Mouse (Mus musculus): ENCODE results near the gene Notch1. TPM values are rescaled to one million over a fixed set of nuclear protein-coding genes. Genes with fewer than 3 reads are reported as not detected.

The Notch1 gene
- polyA plus RNA-seq, 1 experiment from 2014 or later: 47.5 TPM

DNA sequence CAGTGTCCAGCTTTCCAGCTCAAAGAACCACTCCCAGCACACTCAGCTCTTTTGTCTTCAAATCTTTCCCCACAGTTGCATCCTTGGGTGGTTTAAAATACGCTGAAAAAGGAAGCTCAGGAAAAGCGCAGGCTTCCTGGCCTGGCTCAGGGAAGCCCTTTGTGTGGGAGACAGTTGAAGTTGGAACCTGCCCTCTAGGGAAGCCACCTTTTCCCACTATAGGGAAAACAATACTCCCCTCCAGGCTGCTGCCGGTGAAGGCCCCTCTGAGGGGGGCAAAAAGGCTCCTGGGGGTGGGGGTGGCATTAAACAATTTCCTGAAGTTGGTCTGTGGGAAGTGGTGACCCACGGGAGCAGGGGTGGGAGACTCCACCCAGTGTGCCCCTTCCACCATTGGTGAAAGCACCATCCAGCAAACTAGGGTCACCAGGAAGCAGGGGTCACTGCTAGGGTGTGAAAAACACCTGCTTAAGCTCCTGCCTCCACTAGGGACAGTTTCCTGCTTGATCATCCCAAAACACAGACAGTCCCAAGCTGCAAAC, 25.6 kb downstream of the Notch1 start:
- Histone ChIP-seq H3K9me3 (ENCODE audit: control insufficient read depth, low read length) (no peaks in the 10 kb centered on the region), H3K27me3 (ENCODE audit: control insufficient read depth, insufficient read depth, low read length) (no peaks in the 10 kb centered on the region), H3K9ac (ENCODE audit: low read length) (peak overlapping the region; percentile 38), H3K4me1 (ENCODE audit: control insufficient read depth, insufficient read depth, low read length) (peaks cover 94% of the 10 kb centered on the region), H3K4me2 (0 out of 2 replicates have a peak overlapping the region, but pooled peaks have one; percentile 11), H3K27ac (ENCODE audit: low read depth, low read length) (peak overlapping the region; percentile 100), H3K4me3 (ENCODE audit: low read depth, low read length) (no peak overlapping the region), H3K36me3 (ENCODE audit: control insufficient read depth, insufficient read depth, low read length) (peaks cover 4% of the 10 kb centered on the region; the same call in 1 of the 2 replicates)
- no peak for ATAC-seq (ENCODE audit: low FRiP score)
- WGBS: 25% methylated on average over 4 of the region's 4 CpGs
- peak; percentile 87 for DNase-seq (ENCODE audit: low spot score, missing footprints)

DNA sequence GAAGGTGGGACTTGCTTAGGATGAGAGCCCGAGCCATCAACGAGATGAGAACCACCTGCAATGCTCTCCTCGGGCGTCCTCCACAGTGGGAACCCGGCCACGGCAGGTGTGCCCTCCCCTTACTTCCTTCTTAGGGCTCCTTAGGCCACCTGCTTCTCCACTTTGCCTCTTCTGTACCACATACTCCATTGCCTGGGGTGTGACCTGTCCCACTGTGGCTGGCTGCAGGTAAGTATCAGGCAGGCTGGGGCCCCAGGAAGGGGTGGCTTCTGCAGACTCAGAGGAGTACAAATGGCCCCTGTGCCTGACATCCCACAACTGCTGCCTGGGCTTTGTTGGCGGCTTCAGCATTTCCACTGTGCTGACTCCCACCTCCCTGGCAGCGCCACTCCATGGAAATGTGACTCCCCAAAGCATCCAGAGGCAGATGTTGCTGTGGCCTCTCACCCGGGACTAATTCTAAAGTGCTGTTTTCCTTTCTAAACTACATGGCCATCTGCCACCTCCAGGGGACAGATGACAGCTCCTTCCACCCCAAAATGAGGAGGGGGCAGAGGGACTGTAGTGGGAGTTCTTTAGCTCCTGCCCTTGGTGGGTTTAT, 27.8 kb downstream of the Notch1 start:
- Histone ChIP-seq H3K36me3 (ENCODE audit: control insufficient read depth, insufficient read depth, low read length) (peaks cover 11% of the 10 kb centered on the region), H3K4me1 (ENCODE audit: control insufficient read depth, insufficient read depth, low read length) (peaks cover 98% of the 10 kb centered on the region), H3K27me3 (ENCODE audit: control insufficient read depth, insufficient read depth, low read length) (no peaks in the 10 kb centered on the region), H3K4me3 (ENCODE audit: low read depth, low read length) (0 out of 2 replicates have a peak overlapping the region, but pooled peaks have one; percentile 19), H3K9me3 (ENCODE audit: control insufficient read depth, low read length) (no peaks in the 10 kb centered on the region), H3K4me2 (peak overlapping the region; percentile 47), H3K9ac (ENCODE audit: low read length) (peak overlapping the region; percentile 60), H3K27ac (ENCODE audit: low read depth, low read length) (peak overlapping the region; percentile 100)
- 58% methylated on average over 9 of the region's 9 CpGs for WGBS
- DNase-seq (ENCODE audit: low spot score, missing footprints) (peak; percentile 88), ATAC-seq (ENCODE audit: low FRiP score) (0 out of 2 replicates have a peak, but pooled peaks have one; percentile 8)

DNA sequence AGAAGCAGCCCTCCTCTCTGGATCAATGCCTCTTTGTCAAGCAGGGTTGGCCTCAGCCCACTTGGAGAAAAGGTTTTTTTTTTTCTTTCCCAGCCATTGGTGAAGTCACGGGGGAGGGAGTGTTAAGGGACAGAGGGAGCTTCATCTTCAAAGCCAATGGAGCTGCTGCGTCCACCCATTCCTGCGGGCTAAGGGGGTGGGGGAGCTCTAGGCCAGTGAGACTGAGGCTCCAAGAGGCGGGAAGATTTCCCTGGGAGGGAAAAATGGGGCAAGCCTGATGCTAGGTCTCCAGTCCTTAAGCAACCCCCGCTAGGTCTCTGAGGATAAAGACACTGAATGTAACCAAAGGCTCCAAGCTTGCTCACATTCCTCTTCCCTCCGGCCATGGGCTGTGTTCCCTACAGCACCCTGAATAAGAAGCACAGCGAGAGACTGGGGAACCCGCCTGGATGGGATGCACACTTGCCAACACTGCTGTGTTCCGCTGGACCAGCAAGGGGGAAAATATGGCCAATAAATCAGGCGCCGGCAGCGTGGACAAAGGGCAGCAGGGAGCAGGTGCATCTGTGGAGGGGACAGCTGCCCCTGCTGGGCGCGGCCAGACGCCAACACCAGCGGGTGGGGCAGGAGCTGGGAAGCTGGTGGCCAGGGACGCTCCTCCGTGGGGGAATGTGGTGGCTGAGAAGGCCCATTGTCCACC, 29.0 kb downstream of the Notch1 start:
- H3K4me2 ChIP-seq: peak overlapping the region; percentile 47
- H3K27ac ChIP-seq (ENCODE audit: low read depth, low read length): peak overlapping the region; percentile 100
- ATAC-seq (ENCODE audit: low FRiP score): peak; percentile 63
- WGBS: 14% methylated on average over 18 of the region's 18 CpGs
- no peaks in the 10 kb centered on the region for H3K27me3 ChIP-seq (ENCODE audit: control insufficient read depth, insufficient read depth, low read length)
- DNase-seq (ENCODE audit: low spot score, missing footprints): peak; percentile 96
- H3K4me1 ChIP-seq (ENCODE audit: control insufficient read depth, insufficient read depth, low read length): peaks cover 87% of the 10 kb centered on the region
- no peaks in the 10 kb centered on the region for H3K9me3 ChIP-seq (ENCODE audit: control insufficient read depth, low read length)
- H3K36me3 ChIP-seq (ENCODE audit: control insufficient read depth, insufficient read depth, low read length): peaks cover 17% of the 10 kb centered on the region
- peak overlapping the region; percentile 60 for H3K9ac ChIP-seq (ENCODE audit: low read length)
- H3K4me3 ChIP-seq (ENCODE audit: low read depth, low read length): peak overlapping the region; percentile 19

DNA sequence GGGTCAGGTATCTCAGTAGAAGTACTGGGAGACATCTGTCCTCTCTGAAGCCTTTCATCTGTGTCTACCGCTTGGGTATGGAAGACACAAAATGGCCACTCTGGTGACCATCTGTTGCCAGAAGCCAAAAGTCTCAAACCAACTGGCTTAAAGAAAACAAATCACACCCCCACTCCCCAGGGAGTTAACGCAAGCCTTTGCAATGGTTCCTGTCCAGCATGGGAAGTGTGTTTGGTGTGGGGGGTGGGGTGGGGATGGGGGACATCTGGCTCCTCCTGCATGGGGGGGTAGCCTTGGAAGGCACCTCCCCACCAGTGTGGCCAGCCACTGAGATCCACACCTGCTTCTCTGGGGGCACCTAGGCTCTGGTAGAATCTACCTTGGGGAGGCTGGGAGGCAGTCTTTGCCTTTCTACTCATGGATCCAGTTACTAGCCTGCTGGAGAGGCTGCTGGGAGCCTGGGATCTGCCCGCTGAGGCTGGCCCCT, 29.6 kb downstream of the Notch1 start:
- Histone ChIP-seq H3K27me3 (ENCODE audit: control insufficient read depth, insufficient read depth, low read length) (no peaks in the 10 kb centered on the region), H3K9ac (ENCODE audit: low read length) (peak overlapping the region; percentile 60), H3K4me2 (peak overlapping the region; percentile 47), H3K36me3 (ENCODE audit: control insufficient read depth, insufficient read depth, low read length) (peaks cover 21% of the 10 kb centered on the region), H3K4me1 (ENCODE audit: control insufficient read depth, insufficient read depth, low read length) (peaks cover 81% of the 10 kb centered on the region), H3K9me3 (ENCODE audit: control insufficient read depth, low read length) (no peaks in the 10 kb centered on the region), H3K4me3 (ENCODE audit: low read depth, low read length) (peak overlapping the region; percentile 8; the same call in 1 of the 2 replicates), H3K27ac (ENCODE audit: low read depth, low read length) (peak overlapping the region; percentile 100)
- WGBS: 8% methylated on average over 3 of the region's 3 CpGs
- ATAC-seq (ENCODE audit: low FRiP score) (peak; percentile 34), DNase-seq (ENCODE audit: low spot score, missing footprints) (no peak)

DNA sequence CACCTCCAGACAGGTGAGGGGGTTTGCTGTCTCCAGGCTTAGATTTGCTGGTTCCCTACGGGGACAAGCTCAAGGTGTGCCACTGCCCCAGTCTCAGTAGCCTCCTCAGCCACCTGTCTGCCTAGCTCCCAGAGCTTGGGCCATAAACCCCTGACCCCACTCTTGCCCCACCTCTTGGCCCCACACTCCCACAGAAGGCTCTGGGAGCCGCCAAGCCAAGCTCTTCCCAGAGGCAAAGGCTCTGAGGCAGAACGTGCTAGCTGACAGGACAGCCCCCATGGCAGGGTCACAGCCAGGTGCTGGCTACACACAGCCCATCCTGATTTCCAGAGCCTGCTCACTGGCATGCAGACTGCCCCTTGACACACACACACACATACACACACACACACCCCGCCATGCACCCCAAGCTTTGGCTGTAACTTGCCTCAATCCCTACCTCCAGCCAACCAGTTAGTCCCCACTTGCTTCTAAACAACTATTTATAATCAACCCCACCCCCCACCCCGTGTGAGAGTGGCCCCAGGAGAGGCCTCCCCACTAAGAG, 30.1 kb downstream of the Notch1 start:
- H3K36me3 ChIP-seq (ENCODE audit: control insufficient read depth, insufficient read depth, low read length): peaks cover 24% of the 10 kb centered on the region
- DNase-seq (ENCODE audit: low spot score, missing footprints) (peak; percentile 93), ATAC-seq (ENCODE audit: low FRiP score) (no peak)
- no peaks in the 10 kb centered on the region for H3K27me3 ChIP-seq (ENCODE audit: control insufficient read depth, insufficient read depth, low read length)
- H3K9me3 ChIP-seq (ENCODE audit: control insufficient read depth, low read length): no peaks in the 10 kb centered on the region
- H3K4me1 ChIP-seq (ENCODE audit: control insufficient read depth, insufficient read depth, low read length): peaks cover 75% of the 10 kb centered on the region
- peak overlapping the region; percentile 100 for H3K27ac ChIP-seq (ENCODE audit: low read depth, low read length)
- H3K9ac ChIP-seq (ENCODE audit: low read length): peak overlapping the region; percentile 60
- H3K4me2 ChIP-seq: peak overlapping the region; percentile 47
- 0 out of 2 replicates have a peak overlapping the region, but pooled peaks have one; percentile 11 for H3K4me3 ChIP-seq (ENCODE audit: low read depth, low read length)
- WGBS: 14% methylated on average over 5 of the region's 5 CpGs

DNA sequence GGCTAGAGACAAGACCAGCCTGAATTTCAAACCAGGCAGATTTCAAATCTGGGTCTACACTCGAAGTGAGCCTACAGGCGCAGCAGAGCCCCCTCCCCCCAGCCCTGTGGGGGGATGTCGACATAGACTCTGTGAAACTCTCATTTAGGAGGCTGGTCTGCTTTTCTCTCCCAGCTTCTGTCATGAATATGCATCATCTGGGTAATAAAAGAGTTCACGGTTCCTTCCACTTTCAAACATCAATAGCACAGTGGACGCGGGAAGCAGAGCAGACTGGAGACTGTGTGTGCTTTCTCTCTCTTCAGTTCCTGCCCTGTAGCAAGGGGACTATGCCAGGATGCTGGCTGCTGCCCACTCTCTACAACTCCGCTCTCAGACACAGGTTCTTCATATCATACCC, 30.8 kb downstream of the Notch1 start:
- H3K4me1 ChIP-seq (ENCODE audit: control insufficient read depth, insufficient read depth, low read length): peaks cover 69% of the 10 kb centered on the region
- WGBS: 13% methylated on average over 7 of the region's 7 CpGs
- ATAC-seq (ENCODE audit: low FRiP score) (peak; percentile 62), DNase-seq (ENCODE audit: low spot score, missing footprints) (peak; percentile 96)
- H3K4me2 ChIP-seq: peak overlapping the region; percentile 47
- 0 out of 2 replicates have a peak overlapping the region, but pooled peaks have one; percentile 11 for H3K4me3 ChIP-seq (ENCODE audit: low read depth, low read length)
- peak overlapping the region; percentile 60 for H3K9ac ChIP-seq (ENCODE audit: low read length)
- no peaks in the 10 kb centered on the region for H3K27me3 ChIP-seq (ENCODE audit: control insufficient read depth, insufficient read depth, low read length)
- H3K36me3 ChIP-seq (ENCODE audit: control insufficient read depth, insufficient read depth, low read length): peaks cover 29% of the 10 kb centered on the region
- H3K9me3 ChIP-seq (ENCODE audit: control insufficient read depth, low read length): no peaks in the 10 kb centered on the region
- peak overlapping the region; percentile 100 for H3K27ac ChIP-seq (ENCODE audit: low read depth, low read length)

DNA sequence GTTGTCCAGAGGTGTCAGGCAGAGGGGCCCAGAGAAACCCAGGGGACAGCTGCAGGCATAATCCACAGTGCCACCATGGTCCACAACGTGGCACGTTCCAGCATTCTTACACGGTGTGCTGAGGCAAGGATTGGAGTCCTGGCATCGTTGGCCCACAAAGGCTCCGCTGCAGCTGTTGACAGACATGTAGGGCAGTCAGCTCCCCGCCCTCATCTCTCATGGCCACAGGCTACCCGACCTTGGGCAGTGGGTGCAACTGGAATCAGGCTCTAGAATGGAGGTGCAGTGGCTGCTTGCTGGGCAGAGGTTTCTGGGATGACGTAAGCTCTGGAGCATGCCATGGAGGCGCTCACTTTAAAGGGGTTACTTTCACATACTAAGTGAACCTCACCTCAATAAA, 31.2 kb downstream of the Notch1 start:
- Histone ChIP-seq H3K4me1 (ENCODE audit: control insufficient read depth, insufficient read depth, low read length) (peaks cover 65% of the 10 kb centered on the region), H3K27me3 (ENCODE audit: control insufficient read depth, insufficient read depth, low read length) (no peaks in the 10 kb centered on the region), H3K4me2 (peak overlapping the region; percentile 47), H3K4me3 (ENCODE audit: low read depth, low read length) (no peak overlapping the region), H3K9ac (ENCODE audit: low read length) (peak overlapping the region; percentile 34), H3K36me3 (ENCODE audit: control insufficient read depth, insufficient read depth, low read length) (peaks cover 32% of the 10 kb centered on the region), H3K27ac (ENCODE audit: low read depth, low read length) (peak overlapping the region; percentile 100), H3K9me3 (ENCODE audit: control insufficient read depth, low read length) (no peaks in the 10 kb centered on the region)
- DNase-seq (ENCODE audit: low spot score, missing footprints): no peak
- ATAC-seq (ENCODE audit: low FRiP score): peak; percentile 17
- 65% methylated on average over 9 of the region's 9 CpGs for WGBS

DNA sequence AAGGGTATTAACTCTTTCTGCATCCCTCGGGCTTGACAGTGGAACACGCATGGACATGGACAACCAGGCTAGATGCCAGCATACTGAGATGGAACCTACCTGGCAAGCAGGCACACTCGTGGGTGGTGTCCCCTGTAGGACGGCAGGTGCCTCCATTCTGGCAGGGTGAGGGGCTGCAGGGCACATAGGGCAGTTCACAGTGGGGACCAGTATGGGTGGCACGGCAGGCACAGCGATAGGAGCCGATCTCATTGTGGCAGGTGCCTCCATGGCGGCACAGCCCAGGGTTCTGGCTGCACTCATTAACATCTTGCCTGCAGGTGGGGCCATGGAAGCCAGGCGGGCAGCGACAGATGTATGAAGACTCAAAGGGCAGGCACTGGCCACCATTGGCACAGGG, 32.3 kb downstream of the Notch1 start:
- Histone ChIP-seq H3K9ac (ENCODE audit: low read length) (no peak overlapping the region), H3K9me3 (ENCODE audit: control insufficient read depth, low read length) (no peaks in the 10 kb centered on the region), H3K27me3 (ENCODE audit: control insufficient read depth, insufficient read depth, low read length) (no peaks in the 10 kb centered on the region), H3K4me2 (no peak overlapping the region), H3K27ac (ENCODE audit: low read depth, low read length) (no peak overlapping the region), H3K4me3 (ENCODE audit: low read depth, low read length) (no peak overlapping the region), H3K4me1 (ENCODE audit: control insufficient read depth, insufficient read depth, low read length) (peaks cover 59% of the 10 kb centered on the region), H3K36me3 (ENCODE audit: control insufficient read depth, insufficient read depth, low read length) (peaks cover 42% of the 10 kb centered on the region)
- WGBS: 91% methylated on average over 10 of the region's 10 CpGs
- DNase-seq (ENCODE audit: low spot score, missing footprints) (no peak), ATAC-seq (ENCODE audit: low FRiP score) (no peak)

Measured in midbrain, embryonic 11.5 days (tissue).